Mouse (Mus musculus) cortical plate, adult 2 months (tissue): ENCODE data around the gene Gas2l1.

Experiments
- CTCF ChIP-seq: fragments of 200-500 bp; IDR thresholded peaks from 2 replicates; pipeline ENCODE4 v1.5.1; 2011; ENCODE audit warnings: mild to moderate bottlenecking, control low read depth, low read length; ENCODE audit not compliant: insufficient read depth; ENCODE audit errors: extremely low read depth
- POLR2A ChIP-seq: fragments of 200-500 bp; IDR thresholded peaks from 2 replicates; pipeline ENCODE4 v1.6.1; 2011; ENCODE audit warnings: mild to moderate bottlenecking, low read length, control low read depth; ENCODE audit not compliant: insufficient read depth; ENCODE audit errors: extremely low read depth

GRCm38 (mm10) chr11:5060756-5061412 lies 4.2 kb downstream of the Gas2l1 start:
- TF ChIP-seq CTCF (no peak), POLR2A (0 out of 2 replicates have a peak, but pooled peaks have one; percentile 12)
